Mouse (Mus musculus) left cerebral cortex, adult 8-10 months (tissue): ENCODE results near the gene Arhgef33. TPM values are rescaled to one million over a fixed set of nuclear protein-coding genes. Genes with fewer than 3 reads are reported as not detected.
"Not testable (repeated sequence)": the region's sequence is repeated elsewhere in the genome, so short reads cannot be mapped to it uniquely, and the experiment has no call there.

ENCODE experiments used
- DNase-seq, 2 experiments: peaks; one replicate each; pipeline ENCODE4 v3.0.0; 2022; ENCODE audit warnings: low spot score in 2 of 2
- total RNA-seq, 4 experiments: library from RNA; stranded (reverse); gene quantifications; 2 replicates each; pipeline ENCODE4 v1.2.4; 2022

Arhgef33 gene
- 1 to 10 TPM; 1.7 to 3.3 (median 2.9) TPM for total RNA-seq

DNA sequence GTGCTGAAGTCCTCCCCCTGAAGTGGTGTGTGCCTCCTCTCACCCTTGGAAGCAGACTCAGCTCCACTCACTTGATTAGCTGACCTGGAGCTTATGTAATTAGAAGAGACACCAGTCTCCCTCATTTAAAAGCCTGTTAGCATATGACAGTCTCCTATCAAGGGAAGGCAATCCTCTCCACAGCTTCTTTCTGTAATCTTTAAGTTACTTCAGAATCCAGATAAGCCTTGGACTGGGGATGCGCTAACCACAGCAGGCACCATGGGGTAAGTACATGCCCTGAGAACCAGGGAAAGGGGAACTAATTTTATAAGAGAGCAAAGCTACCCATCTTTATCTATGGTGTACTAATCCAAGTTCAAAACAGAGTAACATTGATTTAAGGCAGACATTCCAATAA, at the start of gene Arhgef33:
Gene Arhgef33, plus strand, starts transcription at position 157 of the 400 bp plus-strand sequence.
- no peak for DNase-seq

DNA sequence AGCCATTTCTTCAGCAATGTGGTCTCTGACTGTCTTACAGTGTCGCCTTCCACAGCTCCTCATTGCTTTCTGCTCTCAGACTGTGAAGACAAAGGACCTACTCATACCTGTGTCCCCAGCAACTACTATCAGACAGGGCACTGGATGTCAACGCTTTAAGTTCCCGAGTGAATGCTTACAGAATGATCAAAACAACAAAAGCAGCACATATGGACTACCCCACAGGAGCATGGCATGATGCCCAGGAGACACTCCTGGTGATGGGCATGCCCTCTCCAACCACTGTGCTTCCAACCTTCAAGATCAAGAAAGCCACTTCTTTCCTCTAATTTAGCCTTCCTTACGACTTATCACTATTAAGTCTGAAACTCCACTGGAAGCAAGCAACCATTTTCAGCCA, 40.1 kb upstream of the Arhgef33 start:
- no peak for DNase-seq

DNA sequence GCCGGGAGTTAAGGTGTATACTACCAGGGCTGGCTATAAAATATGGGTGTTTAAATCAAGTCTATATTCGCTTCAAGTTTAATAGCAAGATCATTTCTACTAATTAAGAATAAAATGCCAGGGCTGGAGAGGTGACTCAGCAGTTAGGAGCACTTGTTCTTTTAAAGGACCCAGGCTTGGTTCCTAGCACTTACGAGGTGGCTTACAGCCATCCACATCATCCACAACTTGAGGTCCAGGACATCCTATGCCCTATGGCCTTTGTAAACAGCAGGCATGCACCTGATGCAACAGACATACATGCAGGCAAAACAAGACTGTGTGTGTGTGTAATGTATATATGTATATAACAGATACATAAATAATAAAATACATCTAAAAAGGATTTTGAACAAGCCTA, 39.1 kb upstream of the Arhgef33 start:
- DNase-seq = no peak

DNA sequence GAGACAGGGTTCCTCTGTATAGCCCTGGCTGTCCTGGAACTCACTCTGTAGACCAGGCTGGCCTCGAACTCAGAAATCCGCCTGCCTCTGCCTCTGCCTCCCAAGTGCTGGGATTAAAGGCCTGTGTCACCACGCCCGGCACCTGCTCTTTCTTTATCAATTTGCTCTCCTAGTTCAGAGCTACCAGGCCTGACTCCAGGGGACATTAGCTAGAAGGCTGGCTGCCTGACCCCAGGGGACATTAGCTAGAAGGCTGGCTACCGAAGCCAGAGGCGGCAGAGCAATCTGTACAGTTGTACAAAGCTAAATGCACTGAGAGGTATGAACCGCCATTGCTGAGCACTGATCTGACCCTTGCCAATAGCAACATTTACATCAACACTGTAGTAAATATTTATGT, 36.6 kb upstream of the Arhgef33 start:
- DNase-seq = not testable (repeated sequence)

- no peak for DNase-seq
These were observed 29.0 kb upstream of the Arhgef33 start for GRCm38 (mm10) chr17:80278255-80278654.

GRCm38 (mm10) chr17:80279340-80280070, 27.7 kb upstream of the Arhgef33 start:
- DNase-seq = no peak

GRCm38 (mm10) chr17:80284446-80284845, 22.8 kb upstream of the Arhgef33 start:
- no peak for DNase-seq

GRCm38 (mm10) chr17:80288012-80288411, 19.2 kb upstream of the Arhgef33 start:
- no peak for DNase-seq

DNA sequence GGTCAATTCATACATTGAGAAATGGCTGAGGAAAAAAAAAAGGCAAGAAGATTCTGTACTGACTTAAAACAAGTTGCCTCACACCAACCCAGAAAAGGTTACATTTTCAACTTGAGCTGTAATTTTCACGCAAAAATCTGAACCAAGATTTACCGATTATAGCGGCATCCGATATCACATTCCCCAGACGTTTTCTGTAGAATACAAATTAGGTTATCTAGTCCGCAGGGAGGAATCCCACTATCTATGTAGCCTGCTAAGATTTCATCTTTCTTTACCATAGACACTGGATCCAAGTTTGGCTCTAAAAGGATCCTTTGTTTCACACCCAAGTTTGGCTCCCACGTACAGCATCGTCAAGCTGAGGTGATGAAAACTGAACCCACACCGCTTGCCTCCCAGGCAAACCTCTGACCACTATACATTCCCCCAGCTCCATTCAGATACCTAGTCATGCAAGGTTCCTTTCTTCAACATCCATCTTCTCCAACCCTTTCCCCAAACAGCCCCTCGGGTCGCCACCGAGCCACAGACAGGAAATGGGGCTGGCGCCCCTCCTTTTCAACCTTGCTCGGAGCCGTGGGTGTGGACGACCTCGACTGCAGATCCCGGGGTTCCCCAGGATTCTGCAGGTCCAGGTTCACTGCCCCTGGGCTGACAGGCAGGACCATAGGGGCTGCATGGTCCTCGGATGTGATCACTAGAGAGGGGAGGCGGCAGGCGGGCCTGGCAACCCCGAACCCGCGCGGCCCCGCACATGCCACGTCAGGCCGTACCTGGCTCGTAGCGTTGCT, 17.7 kb upstream of the Arhgef33 start:
- DNase-seq = no peak

- peak; percentile 94 for DNase-seq
These were observed 17.0 kb upstream of the Arhgef33 start, which contains the start of the genes Morn2 and Dhx57 for GRCm38 (mm10) chr17:80290074-80290657. Gene Morn2, plus strand, starts transcription at chr17:80290203. Gene Dhx57, minus strand, starts transcription at chr17:80290476.

GRCm38 (mm10) chr17:80291148-80291547, 16.1 kb upstream of the Arhgef33 start:
- DNase-seq = no peak

GRCm38 (mm10) chr17:80295258-80295657, 11.9 kb upstream of the Arhgef33 start:
- no peak for DNase-seq

DNA sequence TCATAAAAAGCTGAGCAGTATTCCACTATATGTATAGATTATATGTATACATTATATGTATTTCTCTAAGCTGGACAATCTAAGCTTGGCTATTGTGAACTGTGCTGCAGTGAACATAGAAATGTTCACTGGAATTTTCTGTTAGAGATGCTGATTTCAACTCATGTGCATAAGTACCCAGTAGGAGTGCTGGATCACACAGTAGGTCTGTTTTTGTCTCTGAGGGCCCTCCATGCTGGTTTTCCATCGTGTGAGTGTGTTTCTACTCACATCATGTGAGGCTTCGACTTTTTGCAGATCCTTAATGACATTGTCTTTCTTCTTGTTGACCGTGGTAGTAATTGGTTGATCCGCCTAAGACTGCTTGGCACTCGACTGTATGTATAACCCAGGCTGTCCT, 8.4 kb upstream of the Arhgef33 start:
- no peak for DNase-seq

DNA sequence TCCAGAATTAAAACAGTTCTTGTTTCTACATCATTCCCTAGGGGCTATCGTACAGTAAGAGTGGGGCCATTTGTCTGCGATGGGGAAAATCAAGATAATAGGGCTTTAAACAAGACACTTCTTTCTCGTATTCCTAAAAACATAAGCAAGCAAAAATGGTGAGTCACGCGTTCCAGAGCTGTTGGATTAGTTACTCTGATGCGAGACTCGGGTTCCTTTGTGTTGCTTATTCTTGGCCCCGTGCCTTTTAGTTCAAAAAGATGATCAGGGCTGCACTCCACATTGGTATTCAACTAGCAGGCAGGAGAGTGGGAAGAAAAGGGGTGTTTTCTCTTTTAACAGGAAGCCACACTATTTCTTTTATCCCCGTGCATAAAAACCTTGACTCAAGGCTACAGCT, 4.6 kb downstream of the Arhgef33 start:
- DNase-seq = no peak

GRCm38 (mm10) chr17:80312405-80312804, 5.2 kb downstream of the Arhgef33 start:
- DNase-seq = no peak

- no peak for DNase-seq
These were observed 15.0 kb downstream of the Arhgef33 start for GRCm38 (mm10) chr17:80322228-80322627.

DNA sequence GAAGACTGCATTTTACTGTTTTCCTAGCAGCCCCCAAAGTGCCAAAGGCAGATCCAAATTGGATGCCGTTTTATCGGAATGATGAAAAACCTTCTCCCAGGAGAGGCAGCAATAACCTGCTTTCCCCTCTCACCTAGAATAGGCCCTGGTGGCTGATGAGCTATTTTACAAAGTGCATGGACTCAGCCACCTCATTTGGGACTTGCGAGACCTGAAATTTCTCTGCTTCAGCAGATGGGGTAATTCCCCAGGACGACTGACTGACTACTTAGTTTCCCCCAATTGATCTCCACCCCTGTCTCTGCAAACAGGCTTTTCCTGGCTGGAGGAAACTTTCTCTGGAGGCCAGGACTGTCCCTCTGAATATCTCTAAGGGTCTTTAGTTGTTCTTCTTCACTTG, 15.8 kb downstream of the Arhgef33 start:
- DNase-seq = no peak

DNA sequence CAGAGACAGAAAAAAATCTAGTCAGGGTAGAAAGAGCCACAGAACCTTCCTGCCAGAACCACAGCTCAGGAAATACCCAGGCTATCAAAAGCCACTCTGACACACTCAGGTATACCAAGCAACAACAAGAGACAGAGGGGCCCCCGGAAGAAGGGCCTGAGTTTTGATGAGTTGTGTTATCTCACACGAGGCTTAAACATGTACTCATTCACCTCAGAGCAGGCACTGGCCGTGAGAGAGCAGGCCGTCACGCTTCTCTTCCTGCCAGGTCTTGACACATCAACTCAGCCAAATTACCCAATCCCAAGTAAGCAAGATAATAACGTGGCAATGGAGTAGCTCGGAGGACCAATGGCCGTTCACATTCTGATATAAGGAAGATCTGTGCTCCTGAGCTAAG, 16.5 kb downstream of the Arhgef33 start:
- DNase-seq = no peak

DNA sequence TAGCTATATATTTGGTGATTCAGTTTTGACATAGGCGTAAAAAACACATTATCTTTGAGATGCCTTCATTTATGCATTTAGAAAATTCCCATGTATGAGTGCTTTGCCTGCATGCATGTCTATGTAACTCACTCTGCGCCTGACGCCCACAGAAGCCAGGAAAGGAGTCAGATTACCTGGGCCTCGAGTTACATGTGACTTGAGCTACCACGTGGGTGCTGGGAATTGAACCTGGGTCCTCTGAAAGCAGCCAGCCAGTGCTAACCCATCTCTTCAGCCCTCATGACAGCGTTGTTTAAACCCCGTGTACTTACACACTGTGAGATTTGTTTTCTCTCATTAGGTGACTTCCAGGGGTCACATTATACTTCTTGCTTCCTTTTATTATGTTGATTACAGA, 17.3 kb downstream of the Arhgef33 start:
- no peak for DNase-seq

GRCm38 (mm10) chr17:80325456-80325855, 18.2 kb downstream of the Arhgef33 start:
- no peak for DNase-seq

- no peak for DNase-seq
These were observed 19.2 kb downstream of the Arhgef33 start for GRCm38 (mm10) chr17:80326431-80326830.

DNA sequence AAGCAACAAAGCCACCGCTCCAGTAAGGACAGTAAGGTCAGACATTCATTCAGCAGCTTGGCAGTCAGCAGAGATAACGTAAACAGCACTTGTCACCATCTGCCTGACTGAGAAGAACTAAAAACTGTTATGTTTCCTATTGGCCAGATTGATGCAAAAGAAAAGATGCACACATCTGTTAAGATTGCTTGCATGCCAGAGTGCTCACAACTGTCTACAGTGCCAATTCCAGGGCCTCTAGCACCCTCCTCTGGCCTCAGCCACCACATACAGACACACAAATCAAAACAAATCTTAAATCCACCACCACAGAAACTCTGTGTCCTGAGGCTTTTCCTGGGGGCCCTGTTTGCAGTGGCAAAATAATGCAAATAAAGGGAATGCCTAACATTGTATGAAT, 25.2 kb downstream of the Arhgef33 start:
- DNase-seq = no peak
